Mouse (Mus musculus): ENCODE data around the gene Olfr73.
"Not testable (repeated sequence)": the region's sequence is repeated elsewhere in the genome, so short reads cannot be mapped to it uniquely, and the experiment has no call there.

Olfr73 gene

DNA sequence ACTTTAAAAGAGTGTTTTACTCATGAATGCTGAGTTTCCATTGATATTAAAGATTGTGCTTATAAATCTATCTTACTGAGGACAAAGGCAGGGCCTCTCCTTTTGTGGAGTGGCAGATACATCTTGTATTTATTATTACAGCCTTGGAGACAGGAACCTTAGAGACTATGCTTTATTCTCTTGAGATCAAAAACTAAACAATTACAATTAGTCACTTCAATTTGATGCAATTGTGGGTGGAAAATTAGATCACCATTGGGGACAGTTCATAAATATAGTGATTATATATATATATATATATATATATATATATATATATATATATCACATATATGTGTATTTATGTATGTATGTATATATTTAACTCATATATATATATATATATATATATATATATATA, at the start of gene Olfr73:
Gene Olfr73, minus strand, starts transcription at position 101 of the 400 bp plus-strand sequence.
- no peak for DNase-seq (ENCODE audit: low spot score in 2 of 2)

- no peak for DNase-seq (ENCODE audit: low spot score in 2 of 2)
Measured at GRCm38 (mm10) chr2:88071730-88072129, 34.2 kb upstream of the Olfr73 start, which contains the start of gene Olfr1163. Gene Olfr1163 (minus strand): TSS chr2:88071830.

DNA sequence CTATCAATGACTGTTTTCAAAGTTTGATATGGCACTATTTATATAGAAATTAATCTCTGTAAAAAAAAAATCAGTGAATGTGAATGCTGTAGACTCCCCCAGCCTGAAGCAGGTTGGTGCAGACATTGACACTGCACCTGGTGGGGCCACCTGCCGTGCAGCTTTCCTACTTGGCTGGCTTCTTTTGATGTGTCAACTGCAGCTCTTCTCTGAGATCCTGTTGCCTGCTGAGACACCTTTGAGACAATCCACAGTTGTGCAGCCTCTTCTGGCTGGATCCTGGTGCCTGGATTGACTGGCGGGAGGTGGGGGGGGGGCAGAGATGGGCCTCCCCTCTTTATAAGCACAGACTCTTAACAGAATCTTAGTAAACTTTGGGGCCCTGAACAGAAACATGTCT, 26.1 kb upstream of the Olfr73 start:
- DNase-seq (ENCODE audit: low spot score in 2 of 2), result no peak

- no peak for DNase-seq (ENCODE audit: low spot score in 2 of 2)
Measured at GRCm38 (mm10) chr2:88051029-88051428, 13.5 kb upstream of the Olfr73 start, which contains the start of gene Olfr1162. Gene Olfr1162 (minus strand): TSS chr2:88051129.

DNA sequence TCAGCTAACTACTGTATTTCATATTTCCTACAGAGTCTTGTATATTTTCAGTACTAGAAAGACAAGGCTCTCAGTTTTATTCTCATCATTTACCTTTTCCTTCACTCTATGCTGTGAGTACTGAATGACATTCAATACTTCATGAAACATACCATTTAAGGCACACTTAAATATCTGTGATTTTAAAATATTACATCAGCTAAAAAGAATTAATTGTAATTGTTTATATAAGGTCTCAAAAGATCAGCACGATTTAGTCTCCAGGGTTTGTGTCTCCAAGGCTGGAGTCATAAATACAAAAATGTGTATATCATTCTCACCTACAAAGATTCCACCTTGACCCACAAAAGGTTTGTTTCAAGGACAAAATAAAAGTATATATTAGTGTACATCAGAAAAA, 15.0 kb downstream of the Olfr73 start, which contains the start of gene Olfr1161:
Gene Olfr1161, plus strand, starts transcription at position 301 of the 400 bp plus-strand sequence.
- DNase-seq (ENCODE audit: low spot score in 2 of 2), result not testable (repeated sequence)

DNA sequence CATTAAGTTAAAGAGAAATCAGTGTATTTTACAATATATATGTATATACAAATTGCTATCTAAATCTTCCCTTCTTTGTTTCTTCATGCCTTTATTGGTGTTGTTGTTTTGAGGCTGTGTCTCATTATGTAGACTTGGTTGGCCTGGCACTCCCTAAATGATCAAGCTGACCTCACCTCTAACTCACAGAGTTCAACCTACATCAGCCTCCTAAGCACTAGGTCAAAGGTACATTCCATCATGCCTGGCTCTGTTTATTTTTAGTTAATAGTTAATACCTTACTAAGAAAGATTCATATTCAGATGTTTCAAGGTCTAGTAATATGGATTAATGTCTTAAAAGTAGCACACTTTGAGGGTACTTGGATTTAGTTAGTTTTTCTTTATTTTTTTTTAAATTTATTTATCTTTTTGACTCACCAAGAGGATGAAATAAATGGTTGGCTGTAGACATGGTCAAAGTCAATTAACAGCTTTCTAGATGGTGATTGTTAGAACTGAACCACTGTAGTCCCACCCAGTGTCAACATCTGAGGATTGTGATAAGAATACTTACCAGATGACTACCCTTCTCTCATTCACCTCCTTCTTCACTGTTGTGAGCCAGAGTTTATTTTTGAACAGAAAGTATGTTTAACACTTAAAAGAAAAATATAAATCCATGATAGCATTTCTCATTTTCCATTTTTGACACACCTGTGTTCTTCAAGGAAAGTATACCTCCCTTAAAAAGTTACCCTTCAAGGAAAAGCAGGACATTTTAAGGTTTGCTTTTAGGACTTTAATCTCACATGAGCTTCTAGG, 29.8 kb downstream of the Olfr73 start, which contains the start of gene Olfr1160:
Gene Olfr1160, minus strand, starts transcription at position 754 of the 804 bp plus-strand sequence.
- DNase-seq (ENCODE audit: low spot score in 2 of 2), result no peak

DNA sequence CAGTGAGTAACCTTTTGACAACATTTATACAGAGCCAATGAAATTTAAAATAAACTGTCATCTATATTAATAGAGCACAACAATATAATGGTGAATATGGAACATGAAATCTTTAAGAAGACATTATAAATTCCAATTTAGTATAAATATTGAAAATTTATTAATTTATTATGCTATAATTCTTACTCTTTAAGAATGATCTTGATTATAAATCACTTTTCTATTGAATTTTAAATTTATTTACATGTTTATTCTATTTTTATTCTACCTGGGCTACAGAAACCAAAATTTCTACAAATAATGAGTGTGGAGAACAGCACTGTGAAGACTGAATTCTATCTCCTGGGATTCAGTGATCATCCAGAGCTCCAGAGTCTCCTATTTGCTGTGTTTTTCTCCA, 47.7 kb downstream of the Olfr73 start, which contains the start of gene Olfr1158:
Gene Olfr1158, plus strand, starts transcription at position 301 of the 400 bp plus-strand sequence.
- no peak for DNase-seq (ENCODE audit: low spot score in 2 of 2)

Measured in right cerebral cortex, postnatal 36 days (tissue).